Mouse (Mus musculus): ENCODE results near the gene Trappc2l. TPM values are rescaled to one million over a fixed set of nuclear protein-coding genes. Genes with fewer than 3 reads are reported as not detected.
"Not testable (repeated sequence)": the region's sequence is repeated elsewhere in the genome, so short reads cannot be mapped to it uniquely, and the experiment has no call there.

Gene Trappc2l
- polyA plus RNA-seq, 1 experiment from 2014 or later: 55.6 TPM

DNA sequence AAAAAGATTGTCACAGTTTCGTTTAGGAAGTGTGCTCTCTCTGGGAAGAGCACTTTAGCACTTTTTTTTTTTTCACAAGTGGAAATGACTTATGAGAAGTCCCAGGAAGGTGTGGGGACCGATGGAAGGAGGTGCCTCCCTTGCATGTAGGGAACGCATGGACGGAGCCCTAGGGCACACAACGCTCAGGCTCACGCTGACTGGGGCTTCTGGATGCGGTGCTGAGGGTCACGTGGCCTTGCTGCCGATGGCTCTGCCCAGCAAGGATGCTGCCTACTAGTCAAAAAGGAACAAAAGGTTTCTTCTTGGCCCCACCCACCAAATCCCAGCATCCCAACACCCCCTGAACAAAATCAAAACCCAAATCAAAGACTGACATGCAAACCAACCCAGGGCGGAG is 17.9 kb downstream of the Trappc2l start:
- Histone ChIP-seq H3K4me3 (no peak overlapping the region), H3K9me3 (no peaks in the 10 kb centered on the region), H3K27ac (replicated peaks) (no peak overlapping the region), H3K4me2 (no peak overlapping the region), H3K36me3 (peaks cover 26% of the 10 kb centered on the region), H3K9ac (no peak overlapping the region), H3K27me3 (replicated peaks) (peaks cover 9% of the 10 kb centered on the region; the same call in 1 of the 2 replicates), H3K4me1 (peaks cover 11% of the 10 kb centered on the region; the same call in 1 of the 2 replicates)
- no peak for ATAC-seq (ENCODE audit: extremely low read depth, insufficient number of reproducible peaks, low FRiP score, low TSS enrichment)
- 59% methylated on average over 10 of the region's 10 CpGs for WGBS

DNA sequence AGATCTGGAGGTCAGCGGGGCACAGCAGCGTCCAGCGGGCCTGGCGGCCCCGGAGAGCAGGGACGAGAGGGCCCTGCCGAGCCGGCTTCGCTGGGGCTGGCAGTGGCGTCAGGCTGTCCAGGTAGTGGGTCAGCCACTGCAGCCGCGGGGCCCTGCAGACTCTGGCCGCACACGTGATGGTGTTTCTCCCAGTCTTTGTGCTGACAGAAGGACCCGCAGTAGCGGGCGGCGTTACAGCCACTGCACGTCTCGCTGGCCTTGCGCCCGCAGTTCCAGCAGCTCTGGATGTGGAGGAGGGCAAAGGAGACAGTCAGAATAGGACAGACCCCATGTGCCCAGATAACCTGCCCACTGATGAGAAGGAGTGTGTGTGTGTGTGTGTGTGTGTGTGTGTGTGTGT is 19.3 kb downstream of the Trappc2l start:
- peak overlapping the region; percentile 64 for H3K9ac ChIP-seq
- H3K27ac ChIP-seq (replicated peaks): no peak overlapping the region
- no peaks in the 10 kb centered on the region for H3K9me3 ChIP-seq
- H3K27me3 ChIP-seq (replicated peaks): peaks cover 9% of the 10 kb centered on the region; the same call in 1 of the 2 replicates
- peaks cover 38% of the 10 kb centered on the region for H3K36me3 ChIP-seq
- 45% methylated on average over 22 of the region's 22 CpGs for WGBS
- no peak for ATAC-seq (ENCODE audit: extremely low read depth, insufficient number of reproducible peaks, low FRiP score, low TSS enrichment)
- peak overlapping the region; percentile 36 for H3K4me3 ChIP-seq
- peaks cover 14% of the 10 kb centered on the region for H3K4me1 ChIP-seq
- H3K4me2 ChIP-seq: peak overlapping the region; percentile 59

DNA sequence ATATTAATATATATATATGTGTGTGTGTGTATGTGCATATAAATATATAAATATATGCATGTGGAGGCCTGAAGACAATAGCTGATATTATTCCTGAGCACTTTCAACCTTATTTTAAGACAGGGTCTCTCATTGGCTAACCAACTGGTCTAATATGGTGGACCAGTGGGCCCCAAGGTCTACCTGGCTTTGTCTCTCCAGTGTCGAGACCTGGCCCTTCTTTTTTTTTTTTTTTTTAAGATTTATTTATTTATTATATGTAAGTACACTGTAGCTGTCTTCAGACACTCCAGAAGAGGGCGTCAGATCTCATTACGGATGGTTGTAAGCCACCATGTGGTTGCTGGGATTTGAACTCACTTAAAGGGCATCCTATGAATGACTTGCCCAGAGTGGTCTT is 20.7 kb downstream of the Trappc2l start:
- not testable (repeated sequence) for H3K4me2 ChIP-seq; H3K9ac ChIP-seq; H3K9me3 ChIP-seq; ATAC-seq (ENCODE audit: extremely low read depth, insufficient number of reproducible peaks, low FRiP score, low TSS enrichment); H3K27me3 ChIP-seq (replicated peaks); H3K4me3 ChIP-seq; H3K27ac ChIP-seq (replicated peaks)
- Histone ChIP-seq H3K4me1 (peaks cover 29% of the 10 kb centered on the region), H3K36me3 (peaks cover 38% of the 10 kb centered on the region)
- 73% methylated on average over 3 of the region's 3 CpGs for whole genome bisulfite sequencing

DNA sequence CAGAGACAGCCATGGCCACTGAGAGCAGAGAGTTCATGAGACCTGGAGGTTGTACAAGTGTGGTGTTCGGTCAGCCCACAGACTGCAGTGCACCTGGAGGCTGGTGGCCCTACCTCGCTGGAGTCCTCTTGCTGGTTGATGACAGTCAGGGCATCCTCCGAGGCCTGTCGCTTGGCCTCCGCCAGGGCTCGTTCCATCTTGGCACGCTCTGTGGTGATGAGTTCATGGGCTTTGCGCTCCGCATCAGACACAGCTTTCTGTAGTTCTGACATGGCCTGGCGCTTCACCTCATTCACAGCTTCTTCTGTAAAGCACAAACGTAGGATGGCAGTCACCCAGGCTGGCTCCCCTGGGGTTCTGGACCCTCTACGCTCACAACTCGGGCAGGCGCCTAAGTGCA is 21.8 kb downstream of the Trappc2l start:
- Histone ChIP-seq H3K4me3 (no peak overlapping the region), H3K27me3 (replicated peaks) (0 out of 2 replicates have a peak, but pooled peaks cover 9% of the 10 kb centered on the region), H3K4me2 (no peak overlapping the region), H3K9me3 (no peaks in the 10 kb centered on the region), H3K9ac (no peak overlapping the region), H3K36me3 (peaks cover 41% of the 10 kb centered on the region), H3K4me1 (peaks cover 30% of the 10 kb centered on the region), H3K27ac (replicated peaks) (no peak overlapping the region)
- no peak for ATAC-seq (ENCODE audit: extremely low read depth, insufficient number of reproducible peaks, low FRiP score, low TSS enrichment)
- WGBS: 91% methylated on average over 14 of the region's 14 CpGs

DNA sequence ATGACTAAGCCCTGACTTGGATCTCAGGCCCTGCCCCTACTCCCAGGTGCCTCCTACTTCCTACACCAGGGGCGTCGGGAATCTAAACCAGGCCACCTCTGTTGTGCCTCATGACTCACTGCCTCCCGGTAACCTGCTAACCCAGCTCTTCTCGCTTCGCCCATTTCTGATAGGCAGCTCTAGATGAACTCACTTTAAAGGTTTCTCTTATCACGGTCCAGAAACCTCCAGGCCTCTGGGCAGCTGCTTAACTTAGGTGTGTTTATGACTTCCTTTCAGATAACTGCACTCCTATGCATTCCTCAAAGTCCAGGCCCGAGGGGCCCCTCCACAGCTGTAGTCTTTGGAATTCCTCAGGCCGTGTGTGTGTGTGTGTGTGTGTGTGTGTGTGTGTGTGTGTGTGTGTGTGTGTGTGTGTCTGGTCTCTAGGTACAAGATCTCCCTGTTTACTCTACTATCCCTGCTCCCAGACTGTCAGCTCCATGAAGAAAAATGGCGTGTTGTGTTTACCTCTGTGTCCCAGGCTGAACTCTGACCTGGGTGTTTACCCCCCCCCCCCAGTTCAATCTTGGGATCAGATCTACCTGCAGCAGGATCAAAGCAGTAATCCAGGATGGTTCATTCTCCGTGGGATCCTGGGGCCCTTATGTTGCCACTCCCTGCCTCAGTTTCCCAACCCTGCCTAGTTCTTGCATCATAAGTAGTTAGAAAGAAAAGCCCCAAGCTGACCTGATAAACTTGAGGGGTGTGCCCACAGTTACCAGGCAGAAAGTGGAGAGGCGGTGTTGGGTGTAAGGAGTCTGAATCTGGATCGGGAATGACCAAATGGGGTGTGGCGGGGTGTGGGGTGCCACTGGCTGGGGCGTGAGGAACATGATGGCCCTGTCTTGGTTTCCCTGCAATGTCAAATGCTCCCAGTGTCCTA is 24.7 kb downstream of the Trappc2l start:
- ATAC-seq (ENCODE audit: extremely low read depth, insufficient number of reproducible peaks, low FRiP score, low TSS enrichment): no peak; the same call in 1 of the 2 replicates
- H3K4me1 ChIP-seq: peaks cover 47% of the 10 kb centered on the region
- H3K27me3 ChIP-seq (replicated peaks): 0 out of 2 replicates have a peak, but pooled peaks cover 4% of the 10 kb centered on the region
- no peak overlapping the region; the same call in 1 of the 2 replicates for H3K9ac ChIP-seq
- H3K9me3 ChIP-seq: no peaks in the 10 kb centered on the region
- no peak overlapping the region for H3K4me3 ChIP-seq
- 34% methylated on average over 14 of the region's 14 CpGs for WGBS
- H3K27ac ChIP-seq (replicated peaks): no peak overlapping the region; the same call in 1 of the 2 replicates
- H3K36me3 ChIP-seq: peaks cover 41% of the 10 kb centered on the region
- no peak overlapping the region for H3K4me2 ChIP-seq

DNA sequence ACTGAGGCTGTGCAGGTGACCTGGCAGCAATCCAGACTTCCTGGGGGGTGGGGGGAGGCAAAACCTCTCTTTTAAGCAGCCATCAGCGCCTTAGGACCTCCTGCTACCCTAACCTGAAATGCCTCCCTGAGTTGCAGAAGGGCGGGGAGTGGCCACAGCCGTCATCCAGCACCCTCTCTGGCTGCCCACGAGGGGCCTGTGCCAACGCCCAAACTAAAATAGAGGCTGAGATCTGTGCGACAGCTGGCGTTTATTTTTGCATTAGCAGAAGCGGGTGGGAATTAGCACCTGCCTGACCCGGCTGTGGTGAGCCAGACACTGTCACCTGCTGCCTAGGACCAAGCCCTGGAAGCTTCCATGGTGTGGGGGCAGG is 25.3 kb downstream of the Trappc2l start:
- 36% methylated on average over 9 of the region's 9 CpGs for WGBS
- peak overlapping the region; percentile 20; the same call in 1 of the 2 replicates for H3K27ac ChIP-seq (replicated peaks)
- no peaks in the 10 kb centered on the region for H3K9me3 ChIP-seq
- no peak overlapping the region for H3K4me2 ChIP-seq
- 0 out of 2 replicates have a peak, but pooled peaks cover 4% of the 10 kb centered on the region for H3K27me3 ChIP-seq (replicated peaks)
- H3K9ac ChIP-seq: no peak overlapping the region; the same call in 1 of the 2 replicates
- no peak for ATAC-seq (ENCODE audit: extremely low read depth, insufficient number of reproducible peaks, low FRiP score, low TSS enrichment)
- peaks cover 51% of the 10 kb centered on the region for H3K4me1 ChIP-seq
- H3K4me3 ChIP-seq: no peak overlapping the region
- peaks cover 41% of the 10 kb centered on the region for H3K36me3 ChIP-seq

DNA sequence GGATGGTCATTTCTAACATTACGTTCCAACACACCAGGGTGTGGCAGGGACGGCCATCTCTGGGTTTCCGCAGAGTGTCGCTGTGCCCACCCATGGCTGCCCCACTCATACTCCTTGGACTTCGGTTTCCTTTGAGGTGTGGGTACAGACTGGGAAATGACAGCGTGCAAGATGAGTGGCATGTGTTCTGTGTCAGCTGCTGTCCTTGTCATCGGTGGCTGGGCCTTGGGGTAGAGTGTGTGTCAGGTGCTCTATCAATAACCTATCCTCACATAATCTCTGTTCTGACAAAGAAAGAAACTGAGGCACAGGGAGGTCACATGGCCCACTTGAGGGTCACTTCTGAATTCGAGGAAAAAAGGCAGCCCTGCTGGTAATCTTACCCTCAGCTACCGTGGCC is 25.8 kb downstream of the Trappc2l start:
- 81% methylated on average over 9 of the region's 9 CpGs for WGBS
- Histone ChIP-seq H3K27ac (replicated peaks) (peak overlapping the region; percentile 20; the same call in 1 of the 2 replicates), H3K4me3 (no peak overlapping the region), H3K9ac (no peak overlapping the region; the same call in 1 of the 2 replicates), H3K4me2 (no peak overlapping the region), H3K27me3 (replicated peaks) (0 out of 2 replicates have a peak, but pooled peaks cover 4% of the 10 kb centered on the region), H3K36me3 (peaks cover 45% of the 10 kb centered on the region), H3K4me1 (peaks cover 55% of the 10 kb centered on the region), H3K9me3 (no peaks in the 10 kb centered on the region)
- ATAC-seq (ENCODE audit: extremely low read depth, insufficient number of reproducible peaks, low FRiP score, low TSS enrichment): no peak

DNA sequence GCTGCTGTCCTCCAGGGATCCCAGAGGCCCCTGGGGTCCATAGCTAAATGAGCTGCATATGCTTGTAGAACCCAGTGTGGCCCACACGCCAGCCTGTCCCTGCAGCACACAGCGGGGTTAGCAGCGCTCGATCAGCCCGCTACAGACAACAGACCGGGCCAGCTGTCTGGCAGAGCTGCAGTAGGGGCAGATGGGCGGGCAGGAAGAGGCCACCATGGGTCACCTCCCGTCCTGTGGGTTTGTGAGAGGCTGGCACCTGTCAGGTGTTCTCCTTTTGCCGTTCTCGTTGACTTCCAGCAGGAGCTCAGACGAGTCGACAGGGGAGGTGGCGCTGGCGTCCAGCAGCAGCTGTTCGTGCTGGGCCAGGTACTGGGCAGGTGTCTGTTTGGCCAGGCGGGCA is 27.2 kb downstream of the Trappc2l start:
- H3K9me3 ChIP-seq: no peaks in the 10 kb centered on the region
- peaks cover 61% of the 10 kb centered on the region for H3K4me1 ChIP-seq
- no peak overlapping the region for H3K4me2 ChIP-seq
- no peak overlapping the region for H3K9ac ChIP-seq
- H3K4me3 ChIP-seq: no peak overlapping the region
- ATAC-seq (ENCODE audit: extremely low read depth, insufficient number of reproducible peaks, low FRiP score, low TSS enrichment): no peak
- WGBS: 79% methylated on average over 16 of the region's 16 CpGs
- H3K27ac ChIP-seq (replicated peaks): no peak overlapping the region
- 0 out of 2 replicates have a peak, but pooled peaks cover 4% of the 10 kb centered on the region for H3K27me3 ChIP-seq (replicated peaks)
- H3K36me3 ChIP-seq: peaks cover 33% of the 10 kb centered on the region

DNA sequence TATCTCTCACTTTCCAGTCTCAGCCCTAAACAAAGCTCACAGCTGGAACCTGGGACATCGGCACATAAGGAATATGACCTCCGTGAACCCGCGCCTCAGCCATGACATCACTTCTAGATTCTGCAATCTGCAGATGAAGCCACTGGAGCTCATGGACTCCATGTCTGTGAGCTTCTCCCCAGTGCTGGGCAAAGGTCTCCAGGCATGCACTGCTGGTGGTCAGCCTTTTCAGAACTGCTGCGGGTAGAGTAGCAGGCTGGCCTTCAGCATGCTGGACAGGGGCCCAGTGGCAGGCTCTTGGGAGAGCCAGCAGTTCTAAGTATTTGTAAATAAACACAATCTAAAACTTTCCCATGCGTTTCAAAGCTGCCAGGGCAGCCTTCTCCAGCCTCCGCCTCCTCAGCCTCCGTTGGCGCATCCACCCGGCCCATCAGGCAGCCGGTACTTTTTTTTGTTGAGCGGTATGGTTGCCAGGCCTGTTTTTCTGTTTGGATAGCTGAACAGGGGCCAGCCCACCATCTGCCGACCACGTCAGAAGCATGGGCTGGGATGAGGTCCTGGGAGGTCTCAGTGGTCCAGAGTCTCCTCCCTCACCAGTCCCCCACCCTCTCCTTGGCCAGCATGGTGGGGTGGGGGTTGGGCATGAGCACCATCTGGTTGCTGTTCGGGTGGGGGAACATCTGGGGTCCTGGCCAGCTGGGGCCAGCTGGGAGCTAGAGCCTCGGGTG is 28.2 kb downstream of the Trappc2l start:
- Histone ChIP-seq H3K4me3 (no peak overlapping the region), H3K4me1 (peaks cover 65% of the 10 kb centered on the region), H3K36me3 (peaks cover 23% of the 10 kb centered on the region), H3K9me3 (no peaks in the 10 kb centered on the region), H3K27me3 (replicated peaks) (peaks cover 4% of the 10 kb centered on the region; the same call in 1 of the 2 replicates), H3K4me2 (no peak overlapping the region), H3K9ac (no peak overlapping the region; the same call in 1 of the 2 replicates), H3K27ac (replicated peaks) (no peak overlapping the region)
- no peak for ATAC-seq (ENCODE audit: extremely low read depth, insufficient number of reproducible peaks, low FRiP score, low TSS enrichment)
- 44% methylated on average over 16 of the region's 16 CpGs for WGBS

DNA sequence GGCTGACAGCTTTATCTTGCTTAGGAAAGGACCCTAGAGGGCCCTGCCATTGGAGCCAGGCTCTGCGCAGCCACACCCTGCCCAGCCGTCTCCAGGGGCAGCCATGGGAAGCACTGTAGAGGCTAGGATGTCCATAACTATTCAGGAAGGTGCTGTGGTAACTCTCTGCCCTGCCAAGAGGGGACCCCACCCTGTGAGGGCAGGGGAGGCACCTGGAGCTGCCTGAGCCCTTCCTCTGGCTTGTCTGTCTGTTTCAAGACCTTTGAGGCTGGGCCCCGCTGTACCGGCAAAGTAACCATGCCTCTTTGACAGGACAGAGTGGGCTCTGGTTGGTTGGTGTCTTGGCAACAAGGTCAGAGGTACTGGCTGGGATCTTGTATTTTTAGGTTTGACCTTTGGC is 29.4 kb downstream of the Trappc2l start:
- no peak overlapping the region for H3K9ac ChIP-seq
- ATAC-seq (ENCODE audit: extremely low read depth, insufficient number of reproducible peaks, low FRiP score, low TSS enrichment): no peak
- H3K4me2 ChIP-seq: no peak overlapping the region
- 71% methylated on average over 4 of the region's 4 CpGs for WGBS
- H3K9me3 ChIP-seq: no peaks in the 10 kb centered on the region
- peaks cover 60% of the 10 kb centered on the region for H3K4me1 ChIP-seq
- peaks cover 4% of the 10 kb centered on the region for H3K27me3 ChIP-seq (replicated peaks)
- no peak overlapping the region for H3K4me3 ChIP-seq
- H3K27ac ChIP-seq (replicated peaks): no peak overlapping the region
- peaks cover 21% of the 10 kb centered on the region for H3K36me3 ChIP-seq

DNA sequence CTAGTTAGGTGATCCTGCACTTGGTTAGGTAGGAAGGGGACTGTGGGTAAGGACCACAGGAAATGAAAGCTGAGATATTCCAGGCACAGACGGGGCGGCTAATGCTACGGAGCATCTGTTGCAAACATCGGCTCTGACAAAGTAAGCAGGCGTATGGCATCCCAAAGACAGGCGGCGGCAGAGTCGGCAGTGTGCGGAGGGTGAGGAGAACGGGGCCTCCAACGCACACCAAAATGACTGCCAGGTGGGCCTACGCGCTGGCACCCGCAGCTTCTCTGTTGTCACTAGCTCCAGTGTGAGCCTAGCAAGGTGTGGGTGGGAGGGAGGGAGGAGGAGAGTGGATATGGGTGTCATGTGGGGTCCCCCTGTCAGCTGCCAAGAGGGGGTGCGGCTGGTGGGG is 30.0 kb downstream of the Trappc2l start:
- WGBS: 81% methylated on average over 15 of the region's 15 CpGs
- Histone ChIP-seq H3K36me3 (peaks cover 21% of the 10 kb centered on the region), H3K9ac (no peak overlapping the region), H3K4me1 (peaks cover 60% of the 10 kb centered on the region), H3K4me3 (no peak overlapping the region), H3K27ac (replicated peaks) (no peak overlapping the region), H3K4me2 (no peak overlapping the region), H3K27me3 (replicated peaks) (peaks cover 4% of the 10 kb centered on the region), H3K9me3 (no peaks in the 10 kb centered on the region)
- no peak for ATAC-seq (ENCODE audit: extremely low read depth, insufficient number of reproducible peaks, low FRiP score, low TSS enrichment)

All from heart, embryonic 13.5 days (tissue).